Comparison of ENCODE assay signal across 8 mouse cellular contexts in genomic region chr1:185187135-185187785, GRCm38 (mm10). TPM values are rescaled to one million over a fixed set of nuclear protein-coding genes. Genes with fewer than 3 reads are reported as not detected.
DNase-seq lines count a peak whose midpoint lies in the region; ATAC-seq and TF ChIP-seq lines count a peak whose summit lies in the region.

No protein-coding gene starts in this region.

- no peak overlapping the region for H3K9ac ChIP-seq in hindbrain, postnatal 0 days (replicated peaks; ENCODE audit: low read length)
- H3K9ac ChIP-seq in midbrain, embryonic 15.5 days: no peak overlapping the region

- 0 out of 2 replicates have a peak, but pooled peaks cover under 1% of the 10 kb centered on the region for H3K27me3 ChIP-seq in E14TG2a.4 (ENCODE audit: insufficient read depth, low read length)
- no peaks in the 10 kb centered on the region for H3K27me3 ChIP-seq in hindbrain, postnatal 0 days (ENCODE audit: insufficient read depth, low read length)
- H3K27me3 ChIP-seq in midbrain, embryonic 15.5 days (replicated peaks): no peaks in the 10 kb centered on the region

- H3K27ac ChIP-seq in hindbrain, postnatal 0 days: no peak overlapping the region
- no peak overlapping the region for H3K27ac ChIP-seq in midbrain, embryonic 15.5 days

- peak; percentile 52 for TF ChIP-seq CTCF in E14TG2a.4 (conservative IDR thresholded peaks at IDR 0.05; ENCODE audit: low read length)
- peak; percentile 84 for TF ChIP-seq CTCF in hindbrain, postnatal 0 days (IDR thresholded peaks at IDR 0.05; ENCODE audit: low read depth)

- no peaks in the 10 kb centered on the region for H3K36me3 ChIP-seq in E14TG2a.4 (ENCODE audit: insufficient read depth, low read length)
- H3K36me3 ChIP-seq in hindbrain, postnatal 0 days (ENCODE audit: insufficient read depth, low read length): no peaks in the 10 kb centered on the region
- H3K36me3 ChIP-seq in midbrain, embryonic 15.5 days (replicated peaks): no peaks in the 10 kb centered on the region

- peak; percentile 52 to 71 for DNase-seq in heart, postnatal 10 days
- no peak for DNase-seq in heart, adult 9 months (ENCODE audit: low spot score in 2 of 2)
- DNase-seq in brain, adult 2 months (ENCODE audit: low read depth, low spot score): peak; percentile 78
- DNase-seq in hindbrain, postnatal 0 days (ENCODE audit: low spot score): peak; percentile 82
- DNase-seq in spleen, postnatal 4 days (ENCODE audit: low spot score in 2 of 2): no peak
- DNase-seq in natural killer cell, adult 2 months (ENCODE audit: low spot score in 2 of 2): no peak

- H3K4me3 ChIP-seq in E14TG2a.4 (replicated peaks; ENCODE audit: low read length): no peak overlapping the region
- H3K4me3 ChIP-seq in hindbrain, postnatal 0 days (ENCODE audit: low read length): no peak overlapping the region
- no peak overlapping the region for H3K4me3 ChIP-seq in midbrain, embryonic 15.5 days

- H3K4me1 ChIP-seq in E14TG2a.4 (replicated peaks; ENCODE audit: low read depth, low read length): no peaks in the 10 kb centered on the region
- no peaks in the 10 kb centered on the region for H3K4me1 ChIP-seq in hindbrain, postnatal 0 days (ENCODE audit: insufficient read depth, low read length)
- peaks cover 21% of the 10 kb centered on the region for H3K4me1 ChIP-seq in midbrain, embryonic 15.5 days

- ATAC-seq in hindbrain, postnatal 0 days: peak; percentile 66; the same call in 1 of the 2 replicates
- ATAC-seq in midbrain, embryonic 15.5 days (replicated peaks): peak; percentile 46; the same call in 1 of the 2 replicates

- no peak overlapping the region for H3K4me2 ChIP-seq in hindbrain, postnatal 0 days (ENCODE audit: low read depth, low read length)
- H3K4me2 ChIP-seq in midbrain, embryonic 15.5 days: no peak overlapping the region

- peaks cover 14% of the 10 kb centered on the region; the same call in 1 of the 2 replicates for H3K9me3 ChIP-seq in E14TG2a.4 (ENCODE audit: low read length)
- no peaks in the 10 kb centered on the region for H3K9me3 ChIP-seq in hindbrain, postnatal 0 days (ENCODE audit: low read length)
- no peaks in the 10 kb centered on the region for H3K9me3 ChIP-seq in midbrain, embryonic 15.5 days

- intact Hi-C loops in heart, postnatal 10 days (cut with DNase I): loop anchor here (1.0 to 2.0 kb wide), 2 partner anchors 222 to 362 kb away; no protein-coding TSS in a partner anchor

- WGBS in hindbrain, postnatal 0 days: 61% methylated on average over 13 of the region's 13 CpGs
- 66% methylated on average over 13 of the region's 13 CpGs for WGBS in midbrain, embryonic 15.5 days

RNA-seq across cellular contexts. Expression of gene Rab3gap2, which starts 16.7 kb away (rescaled TPM):
- 10 to 100 TPM; 25.5 TPM for total RNA-seq in heart, postnatal 10 days (2021)
- 31.7 and 34.4 TPM in 2 replicates for total RNA-seq in hindbrain, postnatal 0 days (2014; rRNA removed)
- 19.3 and 19.7 TPM in 2 replicates for polyA plus RNA-seq in hindbrain, postnatal 0 days (2015; fragmentation: Nextera tagmentation; extraction: Ambion mirVana)
- 25.0 and 26.9 TPM in 2 replicates for polyA plus RNA-seq in midbrain, embryonic 15.5 days (2015; fragmentation: Nextera tagmentation; extraction: Ambion mirVana)

Comparison
In these comparisons a context has a peak if more than half of its experiments do, and no peak if none do; other contexts are left out.
1. DNase-seq: peak in heart, postnatal 10 days (2 of 2), brain, adult 2 months (single experiment) and hindbrain, postnatal 0 days (single experiment); none in heart, adult 9 months (0 of 2), spleen, postnatal 4 days (0 of 2) and natural killer cell, adult 2 months (0 of 2).